Mouse (Mus musculus) heart, embryonic 11.5 days (tissue): Measurements from ENCODE around the gene Nup210. TPM values are rescaled to one million over a fixed set of nuclear protein-coding genes. Genes with fewer than 3 reads are reported as not detected.
A peak's percentile ranks its signal among the peaks of the same experiment; 100 is the strongest.

Experiments
- ATAC-seq: fragments of 200-750 bp; cut with Nextera tagmentation; replicated peaks from 2 replicates; pipeline ENCODE4 v1.8.0; 2017; ENCODE audit warnings: moderate library complexity; ENCODE audit not compliant: insufficient number of reproducible peaks, low FRiP score, low TSS enrichment
- H3K27ac ChIP-seq: fragments of 300-500 bp; sonication (generic); 2 replicates; pipeline ENCODE4 v1.5.1; 2014; ENCODE audit warnings: mild to moderate bottlenecking, low read depth, low read length
- H3K27me3 ChIP-seq: fragments of 300-500 bp; sonication (generic); 2 replicates; pipeline ENCODE4 v1.6.1; 2014; ENCODE audit warnings: mild to moderate bottlenecking, low read length, mixed read lengths; ENCODE audit not compliant: control insufficient read depth, insufficient read depth
- H3K36me3 ChIP-seq: fragments of 300-500 bp; sonication (generic); 2 replicates; pipeline ENCODE4 v1.6.1; 2014; ENCODE audit warnings: mild to moderate bottlenecking, low read length, moderate library complexity, mixed read lengths; ENCODE audit not compliant: control insufficient read depth, insufficient read depth
- H3K4me1 ChIP-seq: fragments of 300-500 bp; sonication (generic); 2 replicates; pipeline ENCODE4 v1.6.1; 2014; ENCODE audit warnings: low read length; ENCODE audit not compliant: control insufficient read depth, insufficient read depth
- H3K4me2 ChIP-seq: fragments of 300-500 bp; sonication (generic); 2 replicates; pipeline ENCODE4 v1.6.1; 2014; ENCODE audit warnings: mild to moderate bottlenecking, moderate library complexity
- H3K4me3 ChIP-seq: fragments of 300-500 bp; sonication (generic); 2 replicates; pipeline ENCODE4 v1.5.1; 2014; ENCODE audit warnings: low read depth, low read length
- H3K9ac ChIP-seq: fragments of 300-500 bp; sonication (generic); 2 replicates; pipeline ENCODE4 v1.6.1; 2014; ENCODE audit warnings: mild to moderate bottlenecking, low read depth, low read length, moderate library complexity
- H3K9me3 ChIP-seq: fragments of 300-500 bp; sonication (generic); replicated peaks from 2 replicates; pipeline ENCODE4 v1.6.1; 2016; ENCODE audit warnings: low read length; ENCODE audit not compliant: control insufficient read depth
- WGBS: fragments of 180-500 bp; shearing (Covaris S2); extraction: QIAGEN DNeasy Blood & Tissue Kit; methylation state at CpG from one replicate; pipeline ENCODE4 v1.1.7; 2014; ENCODE audit not compliant: insufficient replicate concordance; 5-methylcytosine and 5-hydroxymethylcytosine counted together
- polyA plus RNA-seq: library from polyadenylated mRNA; unstranded; fragments of >200 nt; fragmentation: Nextera tagmentation; extraction: Ambion mirVana; gene quantifications from 2 replicates; pipeline ENCODE4 v1.2.1, GENCODE M21; 2014

The Nup210 gene
- polyA plus RNA-seq, 1 experiment from 2014 or later: 5.1 TPM

- H3K4me1 ChIP-seq: peaks cover 15% of the 10 kb centered on the region
These were observed 1.9 kb downstream of the Nup210 start for GRCm38 (mm10) chr6:91114716-91115115.

GRCm38 (mm10) chr6:91111954-91112252 lies 4.7 kb downstream of the Nup210 start:
- no peak overlapping the region for H3K4me2 ChIP-seq
- no peak overlapping the region for H3K9ac ChIP-seq
- WGBS: 87% methylated on average over 3 of the region's 3 CpGs
- ATAC-seq: no peak
- no peaks in the 10 kb centered on the region for H3K36me3 ChIP-seq
- 0 out of 2 replicates have a peak, but pooled peaks cover 9% of the 10 kb centered on the region for H3K4me1 ChIP-seq
- H3K9me3 ChIP-seq: no peaks in the 10 kb centered on the region
- no peaks in the 10 kb centered on the region for H3K27me3 ChIP-seq
- no peak overlapping the region for H3K27ac ChIP-seq
- H3K4me3 ChIP-seq: no peak overlapping the region

More at GRCm38 (mm10) chr6:91114716-91115115, 1.9 kb downstream of the Nup210 start:
- ATAC-seq: no peak
- Histone ChIP-seq H3K4me2 (peak overlapping the region; percentile 100; the same call in 1 of the 2 replicates), H3K9ac (no peak overlapping the region), H3K27ac (no peak overlapping the region), H3K9me3 (no peaks in the 10 kb centered on the region), H3K4me3 (no peak overlapping the region), H3K36me3 (no peaks in the 10 kb centered on the region), H3K27me3 (no peaks in the 10 kb centered on the region)
- 37% methylated on average over 2 of the region's 2 CpGs for WGBS

DNA sequence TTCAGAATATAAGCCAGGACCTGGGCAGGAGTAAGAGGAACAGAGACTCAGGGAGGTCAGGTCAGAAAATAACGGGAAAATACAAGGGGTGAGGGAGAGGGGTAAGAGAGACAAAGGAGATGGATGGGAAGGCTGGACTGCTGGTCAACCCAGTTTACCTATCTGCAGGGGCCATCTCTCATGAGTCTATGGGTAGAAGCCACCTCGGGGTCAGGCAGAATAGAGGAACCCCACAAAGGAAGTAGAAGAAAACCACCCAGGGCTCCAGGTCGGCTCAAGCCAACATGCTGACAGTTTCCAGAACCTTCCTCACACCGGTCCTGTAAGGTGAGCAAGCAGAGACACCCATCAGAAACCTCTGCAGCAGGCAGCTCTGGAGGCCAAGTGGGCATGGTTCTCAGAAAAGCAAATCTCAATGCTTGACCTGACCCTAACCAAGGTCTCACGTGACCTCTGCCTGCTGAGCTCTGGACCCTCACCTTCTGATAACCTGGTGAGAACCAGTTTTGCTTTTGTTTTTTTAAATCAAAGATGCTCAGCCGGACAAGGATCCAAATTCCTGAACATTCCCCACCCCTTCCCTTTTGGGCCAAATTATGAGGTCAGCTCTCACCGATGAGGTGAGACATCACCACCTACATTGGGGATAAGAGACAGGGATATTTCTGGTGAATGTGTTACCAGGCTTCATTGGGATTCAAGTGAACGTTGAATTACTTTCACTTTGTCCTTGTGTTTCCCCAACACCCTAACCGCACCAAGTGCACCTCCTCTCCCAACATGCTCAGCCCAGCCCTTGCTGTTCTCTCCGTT lies 5.3 kb downstream of the Nup210 start:
- Histone ChIP-seq H3K27me3 (no peaks in the 10 kb centered on the region), H3K9ac (no peak overlapping the region), H3K4me2 (no peak overlapping the region), H3K9me3 (no peaks in the 10 kb centered on the region), H3K36me3 (no peaks in the 10 kb centered on the region), H3K27ac (no peak overlapping the region), H3K4me3 (no peak overlapping the region), H3K4me1 (0 out of 2 replicates have a peak, but pooled peaks cover 5% of the 10 kb centered on the region)
- ATAC-seq: no peak
- 84% methylated on average over 10 of the region's 10 CpGs for WGBS

DNA sequence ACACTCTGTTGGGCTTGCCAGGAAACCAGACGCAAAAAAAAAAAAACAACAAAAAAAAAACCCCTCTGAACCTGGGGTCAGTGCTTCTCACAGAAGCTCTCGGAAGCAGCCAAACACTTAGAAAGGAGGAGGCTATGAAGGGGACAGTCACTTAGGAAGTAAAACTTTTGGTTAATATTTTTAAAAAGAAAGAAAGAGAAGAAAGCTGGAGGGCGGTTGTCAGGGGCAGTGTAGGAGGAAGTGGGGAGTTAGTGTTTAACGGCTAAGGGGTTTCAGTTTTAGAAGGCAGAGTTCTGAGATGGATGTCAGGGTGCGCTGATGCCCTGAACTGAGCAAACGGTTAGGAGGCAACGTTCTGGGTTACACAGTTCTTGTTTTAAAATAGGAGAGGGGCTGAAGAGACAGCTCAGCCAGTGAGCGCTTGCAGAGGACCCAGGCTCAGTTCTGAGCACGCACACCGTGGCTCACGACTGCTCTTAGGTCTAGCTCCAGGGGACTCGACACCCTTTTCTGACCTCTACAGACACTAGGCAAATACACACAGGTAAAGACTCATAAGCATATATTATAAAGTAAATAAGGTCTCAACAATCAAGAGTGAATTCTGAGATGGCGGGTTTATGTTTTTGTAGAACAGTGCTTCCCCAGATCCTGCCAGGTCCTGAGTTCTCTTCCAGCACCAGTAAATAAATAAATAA lies 6.2 kb downstream of the Nup210 start:
- Histone ChIP-seq H3K4me1 (0 out of 2 replicates have a peak, but pooled peaks cover 2% of the 10 kb centered on the region), H3K27ac (no peak overlapping the region), H3K27me3 (no peaks in the 10 kb centered on the region), H3K36me3 (no peaks in the 10 kb centered on the region), H3K4me2 (no peak overlapping the region), H3K9ac (no peak overlapping the region), H3K4me3 (no peak overlapping the region), H3K9me3 (no peaks in the 10 kb centered on the region)
- no peak for ATAC-seq
- WGBS: 73% methylated on average over 13 of the region's 13 CpGs

- ATAC-seq: no peak
- Histone ChIP-seq H3K4me3 (no peak overlapping the region), H3K4me2 (no peak overlapping the region), H3K36me3 (no peaks in the 10 kb centered on the region), H3K27me3 (no peaks in the 10 kb centered on the region), H3K27ac (no peak overlapping the region), H3K9ac (no peak overlapping the region), H3K9me3 (no peaks in the 10 kb centered on the region), H3K4me1 (peaks cover 6% of the 10 kb centered on the region; the same call in 1 of the 2 replicates)
These were observed 7.1 kb downstream of the Nup210 start for GRCm38 (mm10) chr6:91109489-91109888.

DNA sequence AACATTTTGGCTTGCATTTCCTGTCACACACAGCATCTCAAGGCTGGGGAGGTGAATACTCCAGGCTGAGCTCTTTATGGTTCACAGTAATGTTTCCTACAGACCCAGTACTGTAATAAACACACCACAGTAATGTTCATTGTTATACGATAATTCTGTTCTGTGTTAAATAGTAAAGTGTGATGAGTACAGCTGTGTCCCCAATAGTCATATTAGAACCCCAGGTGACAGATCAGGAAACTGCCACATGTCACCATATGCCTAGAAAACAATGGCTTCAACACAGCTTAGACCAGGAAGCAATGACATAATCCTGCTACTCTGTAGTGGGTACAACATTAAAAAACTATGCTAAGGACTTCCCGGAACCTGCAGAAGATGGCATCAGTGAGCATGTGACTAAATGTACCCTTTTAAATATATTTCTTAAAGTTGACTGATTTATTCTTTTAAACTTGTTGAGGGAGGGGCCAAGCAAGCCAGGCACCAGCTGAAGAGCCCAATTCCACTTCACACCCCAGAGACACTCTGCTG lies 7.6 kb downstream of the Nup210 start:
- H3K27ac ChIP-seq: no peak overlapping the region
- ATAC-seq: no peak
- 88% methylated on average over 2 of the region's 2 CpGs for WGBS

DNA sequence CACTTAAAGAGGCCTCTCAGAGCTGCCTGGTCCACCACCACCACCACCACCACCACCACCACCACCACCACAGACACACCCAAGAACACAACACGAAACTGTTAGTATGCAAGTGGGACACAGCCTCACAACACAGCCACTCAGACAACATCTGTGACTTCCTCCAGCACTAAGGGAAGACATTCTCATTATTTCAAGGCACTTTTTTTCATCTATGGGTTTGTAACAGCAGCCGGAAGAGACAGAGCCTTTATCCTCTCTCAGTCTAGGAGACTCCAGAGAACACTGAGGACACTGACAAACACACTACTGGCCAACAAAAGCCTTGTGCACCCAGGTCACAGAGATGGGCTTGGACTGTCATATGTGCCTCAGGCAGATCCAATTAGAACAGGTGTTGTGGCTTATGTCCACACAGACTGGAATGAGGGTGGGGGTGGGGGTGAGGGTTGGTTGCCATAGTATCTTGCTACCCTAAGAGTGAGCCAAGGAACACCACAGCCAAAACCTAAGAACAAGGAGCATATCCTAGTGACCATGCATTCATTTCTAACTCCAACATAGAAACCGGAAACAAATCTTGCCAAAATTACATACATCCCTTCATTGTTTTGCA lies 8.2 kb downstream of the Nup210 start:
- no peak overlapping the region for H3K9ac ChIP-seq
- no peak overlapping the region for H3K4me2 ChIP-seq
- H3K27ac ChIP-seq: no peak overlapping the region
- no peaks in the 10 kb centered on the region for H3K27me3 ChIP-seq
- H3K4me3 ChIP-seq: no peak overlapping the region
- ATAC-seq: no peak
- peaks cover 9% of the 10 kb centered on the region; the same call in 1 of the 2 replicates for H3K4me1 ChIP-seq
- no peaks in the 10 kb centered on the region for H3K36me3 ChIP-seq
- H3K9me3 ChIP-seq: no peaks in the 10 kb centered on the region
- 92% methylated on average over 3 of the region's 3 CpGs for WGBS

More for the DNA sequence above, 7.6 kb downstream of the Nup210 start:
- Histone ChIP-seq H3K27me3 (no peaks in the 10 kb centered on the region), H3K4me2 (no peak overlapping the region), H3K4me3 (no peak overlapping the region), H3K36me3 (no peaks in the 10 kb centered on the region), H3K4me1 (peaks cover 9% of the 10 kb centered on the region; the same call in 1 of the 2 replicates), H3K9ac (no peak overlapping the region), H3K9me3 (no peaks in the 10 kb centered on the region)

GRCm38 (mm10) chr6:91105400-91106129 lies 11.1 kb downstream of the Nup210 start:
- H3K4me2 ChIP-seq: no peak overlapping the region
- no peaks in the 10 kb centered on the region for H3K36me3 ChIP-seq
- no peak for ATAC-seq
- no peak overlapping the region for H3K9ac ChIP-seq
- peaks cover 9% of the 10 kb centered on the region; the same call in 1 of the 2 replicates for H3K4me1 ChIP-seq
- H3K27me3 ChIP-seq: no peaks in the 10 kb centered on the region
- no peak overlapping the region for H3K27ac ChIP-seq
- no peak overlapping the region for H3K4me3 ChIP-seq
- 91% methylated on average over 2 of the region's 2 CpGs for WGBS
- H3K9me3 ChIP-seq: no peaks in the 10 kb centered on the region
